Mouse (Mus musculus) myocyte (in vitro differentiated cells): Measurements from ENCODE around the gene Arid1a. TPM values are rescaled to one million over a fixed set of nuclear protein-coding genes. Genes with fewer than 3 reads are reported as not detected.

Experiments
- H3K27me3 ChIP-seq: one replicate; pipeline ENCODE4 v1.6.1; 2011; ENCODE audit not compliant: control insufficient read depth, insufficient read depth, insufficient read length
- H3K36me3 ChIP-seq: one replicate; pipeline ENCODE4 v1.6.1; 2011; ENCODE audit not compliant: control insufficient read depth, insufficient read depth
- H3K4me2 ChIP-seq: one replicate; pipeline ENCODE4 v1.6.1; 2011; ENCODE audit warnings: low read depth, control low read depth
- H3K4me3 ChIP-seq: one replicate; pipeline ENCODE4 v1.5.1; 2011; ENCODE audit warnings: mild to moderate bottlenecking, control low read depth, moderate library complexity
- H3K79me2 ChIP-seq: one replicate; pipeline ENCODE4 v1.6.1; 2011; ENCODE audit not compliant: control insufficient read depth, insufficient read depth
- H3ac ChIP-seq: one replicate; pipeline ENCODE4 v1.6.1; 2011; ENCODE audit not compliant: control insufficient read depth, insufficient read length
- CEBPB ChIP-seq: IDR thresholded peaks from 2 replicates; pipeline ENCODE4 v1.6.1; 2011; ENCODE audit warnings: mild to moderate bottlenecking, moderate library complexity; ENCODE audit not compliant: poor library complexity, insufficient read depth, severe bottlenecking
- E2F4 ChIP-seq: IDR thresholded peaks from one replicate; pipeline ENCODE4 v1.6.1; 2011; ENCODE audit warnings: mild to moderate bottlenecking, control low read depth, moderate library complexity; ENCODE audit not compliant: insufficient read depth
- MYOD1 ChIP-seq, 3 experiments: IDR thresholded peaks; one replicate each; pipeline ENCODE4 v1.6.1; 2011; ENCODE audit warnings: control low read depth in 2 of 3, low read depth in 2 of 3, mild to moderate bottlenecking in 2 of 3, moderate library complexity in 1 of 3; ENCODE audit not compliant: insufficient read length in 2 of 3, control insufficient read depth in 1 of 3
- MYOG ChIP-seq, 3 experiments: IDR thresholded peaks; one replicate each; pipeline ENCODE4 v1.6.1; 2011; ENCODE audit warnings: control low read depth in 2 of 3, low read depth in 2 of 3, mild to moderate bottlenecking in 2 of 3; ENCODE audit not compliant: insufficient read length in 2 of 3, control insufficient read depth in 1 of 3, insufficient read depth in 1 of 3
- POLR2A ChIP-seq: IDR thresholded peaks from one replicate; pipeline ENCODE4 v1.6.1; 2011; ENCODE audit warnings: low read depth, mild to moderate bottlenecking, control low read depth, moderate library complexity; ENCODE audit not compliant: insufficient read length
- POLR2AphosphoS2 ChIP-seq: IDR thresholded peaks from one replicate; pipeline ENCODE4 v1.6.1; 2011; ENCODE audit warnings: low read depth, control low read depth; ENCODE audit not compliant: insufficient read length
- REST ChIP-seq: IDR thresholded peaks from one replicate; pipeline ENCODE4 v1.6.1; 2011; ENCODE audit warnings: mild to moderate bottlenecking, control low read depth, moderate library complexity; ENCODE audit not compliant: insufficient read depth, insufficient read length
- SRF ChIP-seq: IDR thresholded peaks from one replicate; pipeline ENCODE4 v1.6.1; 2011; ENCODE audit warnings: low read depth; ENCODE audit not compliant: control insufficient read depth, insufficient read length
- TCF12 ChIP-seq: IDR thresholded peaks from one replicate; pipeline ENCODE4 v1.6.1; 2011; ENCODE audit warnings: mild to moderate bottlenecking, control low read depth; ENCODE audit not compliant: poor library complexity, insufficient read depth, severe bottlenecking
- TCF3 ChIP-seq: IDR thresholded peaks from one replicate; pipeline ENCODE4 v1.6.1; 2011; ENCODE audit warnings: low read depth, control low read depth; ENCODE audit not compliant: insufficient read length
- USF1 ChIP-seq: IDR thresholded peaks from one replicate; pipeline ENCODE4 v1.6.1; 2011; ENCODE audit warnings: low read depth, mild to moderate bottlenecking, control low read depth, moderate library complexity
- polyA plus RNA-seq: library from polyadenylated mRNA; unstranded; fragments of >200 nt; fragmentation: generic; extraction: Trizol; gene quantifications from one replicate; pipeline ENCODE4 v1.2.1, GENCODE M21; 2012; ENCODE audit warnings: missing spikeins

Gene Arid1a
- polyA plus RNA-seq, 1 experiment: 23.2 TPM

- peaks cover 12% of the 10 kb centered on the region for H3K36me3 ChIP-seq
- TF ChIP-seq MYOG (IDR thresholded peaks at IDR 0.05; ENCODE audit: control insufficient read depth in 1 of 3, insufficient read depth in 1 of 3, insufficient read length in 2 of 3, low read depth in 2 of 3) (no peak), MYOD1 (IDR thresholded peaks at IDR 0.05; ENCODE audit: control insufficient read depth in 1 of 3, insufficient read length in 2 of 3, low read depth in 2 of 3) (no peak), TCF12 (no peak), E2F4 (no peak), TCF3 (no peak), POLR2A (no peak), SRF (no peak), CEBPB (no peak), REST (no peak)
These were observed 47.2 kb downstream of the Arid1a start for GRCm38 (mm10) chr4:133709395-133709794.

GRCm38 (mm10) chr4:133707464-133707863 is 49.1 kb downstream of the Arid1a start:
- Histone ChIP-seq H3K4me3 (no peak overlapping the region), H3K79me2 (peaks cover 75% of the 10 kb centered on the region), H3ac (no peak overlapping the region), H3K4me2 (peak overlapping the region; percentile 44), H3K27me3 (no peaks in the 10 kb centered on the region), H3K36me3 (peaks cover 12% of the 10 kb centered on the region)
- TF ChIP-seq CEBPB (no peak), MYOD1 (IDR thresholded peaks at IDR 0.05; ENCODE audit: control insufficient read depth in 1 of 3, insufficient read length in 2 of 3, low read depth in 2 of 3) (no peak), E2F4 (no peak), POLR2AphosphoS2 (no peak), POLR2A (no peak), REST (no peak), SRF (no peak), TCF3 (no peak)

More at GRCm38 (mm10) chr4:133709395-133709794, 47.2 kb downstream of the Arid1a start:
- Histone ChIP-seq H3ac (no peak overlapping the region), H3K27me3 (no peaks in the 10 kb centered on the region), H3K79me2 (peaks cover 61% of the 10 kb centered on the region), H3K4me3 (no peak overlapping the region), H3K4me2 (no peak overlapping the region)

GRCm38 (mm10) chr4:133706956-133707355 is 49.6 kb downstream of the Arid1a start:
- peak overlapping the region; percentile 44 for H3K4me2 ChIP-seq
- TF ChIP-seq REST (no peak), TCF3 (no peak), CEBPB (no peak), MYOD1 (IDR thresholded peaks at IDR 0.05; ENCODE audit: control insufficient read depth in 1 of 3, insufficient read length in 2 of 3, low read depth in 2 of 3) (no peak), MYOG (IDR thresholded peaks at IDR 0.05; ENCODE audit: control insufficient read depth in 1 of 3, insufficient read depth in 1 of 3, insufficient read length in 2 of 3, low read depth in 2 of 3) (no peak)
- H3ac ChIP-seq: no peak overlapping the region
- H3K36me3 ChIP-seq: peaks cover 17% of the 10 kb centered on the region
- H3K4me3 ChIP-seq: no peak overlapping the region
- H3K27me3 ChIP-seq: no peaks in the 10 kb centered on the region
- peaks cover 80% of the 10 kb centered on the region for H3K79me2 ChIP-seq

GRCm38 (mm10) chr4:133705062-133705461 is 51.5 kb downstream of the Arid1a start:
- H3K4me3 ChIP-seq: no peak overlapping the region
- peaks cover 75% of the 10 kb centered on the region for H3K79me2 ChIP-seq
- H3K4me2 ChIP-seq: no peak overlapping the region
- H3K36me3 ChIP-seq: peaks cover 18% of the 10 kb centered on the region
- no peak for TF ChIP-seq SRF
- no peak for TF ChIP-seq E2F4
- TF ChIP-seq MYOD1 (IDR thresholded peaks at IDR 0.05; ENCODE audit: control insufficient read depth in 1 of 3, insufficient read length in 2 of 3, low read depth in 2 of 3): no peak
- TF ChIP-seq REST: no peak
- no peak overlapping the region for H3ac ChIP-seq
- no peaks in the 10 kb centered on the region for H3K27me3 ChIP-seq

GRCm38 (mm10) chr4:133700905-133701368 is 55.6 kb downstream of the Arid1a start:
- no peak overlapping the region for H3K4me2 ChIP-seq
- H3ac ChIP-seq: no peak overlapping the region
- no peaks in the 10 kb centered on the region for H3K27me3 ChIP-seq
- no peak overlapping the region for H3K4me3 ChIP-seq
- peak; percentile 10 for TF ChIP-seq TCF12
- no peak for TF ChIP-seq E2F4
- peak in 2 of 3 experiments; percentile 41 to 74 for TF ChIP-seq MYOD1 (IDR thresholded peaks at IDR 0.05; ENCODE audit: control insufficient read depth in 1 of 3, insufficient read length in 2 of 3, low read depth in 2 of 3)
- peak in 2 of 3 experiments; percentile 24 to 55 for TF ChIP-seq MYOG (IDR thresholded peaks at IDR 0.05; ENCODE audit: control insufficient read depth in 1 of 3, insufficient read depth in 1 of 3, insufficient read length in 2 of 3, low read depth in 2 of 3)
- no peak for TF ChIP-seq USF1
- peaks cover 16% of the 10 kb centered on the region for H3K36me3 ChIP-seq
- peaks cover 59% of the 10 kb centered on the region for H3K79me2 ChIP-seq

- Histone ChIP-seq H3ac (no peak overlapping the region), H3K4me2 (no peak overlapping the region), H3K79me2 (peaks cover 19% of the 10 kb centered on the region), H3K4me3 (no peak overlapping the region), H3K27me3 (no peaks in the 10 kb centered on the region), H3K36me3 (peaks cover 37% of the 10 kb centered on the region)
- TF ChIP-seq CEBPB (no peak), SRF (no peak), MYOD1 (IDR thresholded peaks at IDR 0.05; ENCODE audit: control insufficient read depth in 1 of 3, insufficient read length in 2 of 3, low read depth in 2 of 3) (no peak), MYOG (IDR thresholded peaks at IDR 0.05; ENCODE audit: control insufficient read depth in 1 of 3, insufficient read depth in 1 of 3, insufficient read length in 2 of 3, low read depth in 2 of 3) (no peak), USF1 (no peak), POLR2A (no peak), POLR2AphosphoS2 (no peak)
These were observed 61.2 kb downstream of the Arid1a start for GRCm38 (mm10) chr4:133695363-133695762.
